Mouse (Mus musculus): ENCODE results near the gene Tcea3. TPM values are rescaled to one million over a fixed set of nuclear protein-coding genes. Genes with fewer than 3 reads are reported as not detected.

The Tcea3 gene
- total RNA-seq, 1 experiment = 75.1 TPM

- Histone ChIP-seq H3K9me3 (ENCODE audit: control insufficient read depth, insufficient read depth, low read depth, low read length) (no peaks in the 10 kb centered on the region), H3K9ac (ENCODE audit: insufficient read depth, low read depth, low read length, poor library complexity, severe bottlenecking) (no peak overlapping the region), H3K27ac (ENCODE audit: insufficient read depth, low read depth, low read length, poor library complexity, severe bottlenecking) (no peak overlapping the region), H3K4me3 (ENCODE audit: insufficient read depth in 1 of 2, low read depth in 1 of 2, low read length in 2 of 2, poor library complexity in 1 of 2, severe bottlenecking in 1 of 2) (no peak overlapping the region), H3K36me3 (ENCODE audit: control insufficient read depth, insufficient read depth, low read length, poor library complexity, severe bottlenecking) (0 out of 2 replicates have a peak, but pooled peaks cover 2% of the 10 kb centered on the region), H3K4me1 (ENCODE audit: control insufficient read depth in 2 of 2, insufficient read depth in 2 of 2, low read length in 2 of 2, poor library complexity in 1 of 2) (peaks cover 2 to 22% of the 10 kb centered on the region in 2 experiments; a peak in 3 of 4 replicates)
- TF ChIP-seq CHD2 (IDR thresholded peaks at IDR 0.05; ENCODE audit: low read depth, low read length) = no peak
- TF ChIP-seq HCFC1 (IDR thresholded peaks at IDR 0.05; ENCODE audit: borderline replicate concordance, insufficient read depth, low read length) = no peak
- no peak for TF ChIP-seq MAFK (IDR thresholded peaks at IDR 0.05; ENCODE audit: insufficient read depth, low read depth, low read length)
- in situ Hi-C loops (cut with MboI; ENCODE audit: low sequenced_read_pairs in 2 of 2, unreplicated experiment in 2 of 2) = no loop called here
- no peak for DNase-seq (ENCODE audit: low read depth, low spot score)
Observed at GRCm38 (mm10) chr4:136218595-136219214, 28.8 kb upstream of the Tcea3 start.

GRCm38 (mm10) chr4:136220133-136220775 lies 27.3 kb upstream of the Tcea3 start:
- peak overlapping the region; percentile 36 to 41; a peak in 3 of 4 replicates for H3K4me3 ChIP-seq (ENCODE audit: insufficient read depth in 1 of 2, low read depth in 1 of 2, low read length in 2 of 2, poor library complexity in 1 of 2, severe bottlenecking in 1 of 2)
- no peaks in the 10 kb centered on the region for H3K9me3 ChIP-seq (ENCODE audit: control insufficient read depth, insufficient read depth, low read depth, low read length)
- TF ChIP-seq ZNF384 (IDR thresholded peaks at IDR 0.05; ENCODE audit: low read depth, low read length) (no peak), CHD2 (IDR thresholded peaks at IDR 0.05; ENCODE audit: low read depth, low read length) (no peak), HCFC1 (IDR thresholded peaks at IDR 0.05; ENCODE audit: borderline replicate concordance, insufficient read depth, low read length) (no peak), MAFK (IDR thresholded peaks at IDR 0.05; ENCODE audit: insufficient read depth, low read depth, low read length) (no peak), ZC3H11A (IDR thresholded peaks at IDR 0.05; ENCODE audit: borderline replicate concordance, low read depth, low read length) (no peak)
- no peaks in the 10 kb centered on the region for H3K36me3 ChIP-seq (ENCODE audit: control insufficient read depth, insufficient read depth, low read length, poor library complexity, severe bottlenecking)
- in situ Hi-C loops (cut with MboI; ENCODE audit: low sequenced_read_pairs in 2 of 2, unreplicated experiment in 2 of 2) = no loop called here
- no peak for DNase-seq (ENCODE audit: low read depth, low spot score)
- peaks cover 2 to 31% of the 10 kb centered on the region in 2 experiments; a peak in 3 of 4 replicates for H3K4me1 ChIP-seq (ENCODE audit: control insufficient read depth in 2 of 2, insufficient read depth in 2 of 2, low read length in 2 of 2, poor library complexity in 1 of 2)
- peak overlapping the region; percentile 31; the same call in 1 of the 2 replicates for H3K9ac ChIP-seq (ENCODE audit: insufficient read depth, low read depth, low read length, poor library complexity, severe bottlenecking)
- H3K27ac ChIP-seq (ENCODE audit: insufficient read depth, low read depth, low read length, poor library complexity, severe bottlenecking) = no peak overlapping the region

- H3K36me3 ChIP-seq (ENCODE audit: control insufficient read depth, insufficient read depth, low read length, poor library complexity, severe bottlenecking) = no peaks in the 10 kb centered on the region
- in situ Hi-C loops (cut with MboI; ENCODE audit: low sequenced_read_pairs in 2 of 2, unreplicated experiment in 2 of 2) = no loop called here
- DNase-seq (ENCODE audit: low read depth, low spot score) = no peak
- no peak overlapping the region for H3K27ac ChIP-seq (ENCODE audit: insufficient read depth, low read depth, low read length, poor library complexity, severe bottlenecking)
- H3K4me3 ChIP-seq (ENCODE audit: insufficient read depth in 1 of 2, low read depth in 1 of 2, low read length in 2 of 2, poor library complexity in 1 of 2, severe bottlenecking in 1 of 2) = no peak overlapping the region
- H3K4me1 ChIP-seq (ENCODE audit: control insufficient read depth in 2 of 2, insufficient read depth in 2 of 2, low read length in 2 of 2, poor library complexity in 1 of 2) = peaks cover 2 to 34% of the 10 kb centered on the region in 2 experiments; a peak in 3 of 4 replicates
- TF ChIP-seq MAFK (IDR thresholded peaks at IDR 0.05; ENCODE audit: insufficient read depth, low read depth, low read length) (no peak), HCFC1 (IDR thresholded peaks at IDR 0.05; ENCODE audit: borderline replicate concordance, insufficient read depth, low read length) (no peak), CHD2 (IDR thresholded peaks at IDR 0.05; ENCODE audit: low read depth, low read length) (no peak), ZNF384 (IDR thresholded peaks at IDR 0.05; ENCODE audit: low read depth, low read length) (no peak), ZC3H11A (IDR thresholded peaks at IDR 0.05; ENCODE audit: borderline replicate concordance, low read depth, low read length) (no peak)
- no peaks in the 10 kb centered on the region for H3K9me3 ChIP-seq (ENCODE audit: control insufficient read depth, insufficient read depth, low read depth, low read length)
- H3K9ac ChIP-seq (ENCODE audit: insufficient read depth, low read depth, low read length, poor library complexity, severe bottlenecking) = no peak overlapping the region
Observed at GRCm38 (mm10) chr4:136223549-136224239, 23.8 kb upstream of the Tcea3 start.

GRCm38 (mm10) chr4:136224240-136224559 lies 23.3 kb upstream of the Tcea3 start:
- in situ Hi-C loops (cut with MboI; ENCODE audit: low sequenced_read_pairs in 2 of 2, unreplicated experiment in 2 of 2) = no loop called here
- no peak overlapping the region for H3K4me3 ChIP-seq (ENCODE audit: insufficient read depth in 1 of 2, low read depth in 1 of 2, low read length in 2 of 2, poor library complexity in 1 of 2, severe bottlenecking in 1 of 2)
- H3K9me3 ChIP-seq (ENCODE audit: control insufficient read depth, insufficient read depth, low read depth, low read length) = no peaks in the 10 kb centered on the region
- peaks cover 2 to 36% of the 10 kb centered on the region in 2 experiments; a peak in 3 of 4 replicates for H3K4me1 ChIP-seq (ENCODE audit: control insufficient read depth in 2 of 2, insufficient read depth in 2 of 2, low read length in 2 of 2, poor library complexity in 1 of 2)
- H3K27ac ChIP-seq (ENCODE audit: insufficient read depth, low read depth, low read length, poor library complexity, severe bottlenecking) = no peak overlapping the region
- no peak overlapping the region for H3K9ac ChIP-seq (ENCODE audit: insufficient read depth, low read depth, low read length, poor library complexity, severe bottlenecking)
- DNase-seq (ENCODE audit: low read depth, low spot score) = no peak
- TF ChIP-seq ZNF384 (IDR thresholded peaks at IDR 0.05; ENCODE audit: low read depth, low read length) = no peak
- no peak for TF ChIP-seq ZC3H11A (IDR thresholded peaks at IDR 0.05; ENCODE audit: borderline replicate concordance, low read depth, low read length)
- H3K36me3 ChIP-seq (ENCODE audit: control insufficient read depth, insufficient read depth, low read length, poor library complexity, severe bottlenecking) = 0 out of 2 replicates have a peak, but pooled peaks cover 1% of the 10 kb centered on the region
